In the genomic region with DNA sequence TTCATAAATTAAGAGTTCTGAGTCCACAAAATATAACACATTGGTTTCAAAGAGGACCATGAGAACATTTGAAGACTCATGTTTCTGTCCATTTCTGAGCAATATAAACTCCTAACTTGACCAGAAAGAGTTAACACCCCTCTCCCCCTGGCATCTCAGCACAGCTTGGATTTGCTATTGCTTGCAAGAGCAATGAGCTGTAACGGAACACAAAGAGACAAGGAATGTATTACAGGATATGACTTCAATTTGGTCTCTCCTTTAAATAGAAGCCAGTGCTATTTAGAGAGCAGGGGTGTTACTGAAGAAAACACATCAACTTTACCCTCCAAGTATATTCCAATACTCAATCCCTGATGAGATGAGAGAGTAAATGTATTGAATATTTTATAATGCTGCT, we compare ENCODE assay signal across 19 mouse cellular contexts.
DNase-seq lines count a peak whose midpoint lies in the region; ATAC-seq and TF ChIP-seq lines count a peak whose summit lies in the region.
"Had no signal": no experiment of that assay in that cellular context is flagged by ENCODE, and none has a peak within 500 bp of the region (broad histone marks: within the 10 kb centered on the region; RNA-seq: fewer than 3 reads in every experiment).

No protein-coding gene starts in this region.

- no peaks in the 10 kb centered on the region for H3K36me3 ChIP-seq in heart, embryonic 16.5 days (ENCODE audit: control insufficient read depth, insufficient read depth)
- no peaks in the 10 kb centered on the region for H3K36me3 ChIP-seq in kidney, postnatal 0 days (ENCODE audit: insufficient read depth, low read length)
- no peaks in the 10 kb centered on the region for H3K36me3 ChIP-seq in hindbrain, postnatal 0 days (ENCODE audit: insufficient read depth, low read length)
- no peaks in the 10 kb centered on the region for H3K36me3 ChIP-seq in intestine, postnatal 0 days (ENCODE audit: control insufficient read depth, insufficient read depth)
- H3K36me3 ChIP-seq: embryonic facial prominence, embryonic 13.5 days; liver, embryonic 12.5 days; midbrain, embryonic 12.5 days; neural tube, embryonic 12.5 days had no signal

- DNase-seq in cerebellum, postnatal 14 days, result peak; percentile 29 to 37
- DNase-seq in cerebellum, postnatal 25 days, result no peak
- no peak for DNase-seq in heart, adult 8-10 months (ENCODE audit: low spot score)
- peak; percentile 66 for DNase-seq in kidney, postnatal 0 days (ENCODE audit: low spot score)
- DNase-seq in kidney, postnatal 25 days, result no peak
- peak; percentile 24 for DNase-seq in hindbrain, postnatal 0 days (ENCODE audit: low spot score)
- DNase-seq: adrenal gland, adult 2 months; cerebellum, adult 8-10 months; kidney, postnatal 4 days; layer of hippocampus, postnatal 36 days; left cerebral cortex, postnatal 4 days; lung, postnatal 10 days; thymus, postnatal 25 days had no signal

- 0 out of 2 replicates have a peak, but pooled peaks cover 3% of the 10 kb centered on the region for H3K9me3 ChIP-seq in heart, embryonic 16.5 days (replicated peaks; ENCODE audit: control insufficient read depth, low read length)
- no peaks in the 10 kb centered on the region for H3K9me3 ChIP-seq in kidney, postnatal 0 days (replicated peaks; ENCODE audit: low read length)
- no peaks in the 10 kb centered on the region for H3K9me3 ChIP-seq in hindbrain, postnatal 0 days (ENCODE audit: low read length)
- no peaks in the 10 kb centered on the region for H3K9me3 ChIP-seq in intestine, postnatal 0 days (ENCODE audit: control insufficient read depth)
- H3K9me3 ChIP-seq: liver, embryonic 12.5 days; midbrain, embryonic 12.5 days; neural tube, embryonic 12.5 days had no signal

- peak overlapping the region; percentile 56 for H3K27ac ChIP-seq in heart, embryonic 16.5 days (ENCODE audit: low read length)
- no peak overlapping the region for H3K27ac ChIP-seq in kidney, postnatal 0 days
- no peak overlapping the region for H3K27ac ChIP-seq in hindbrain, postnatal 0 days
- no peak overlapping the region for H3K27ac ChIP-seq in intestine, postnatal 0 days (ENCODE audit: low read depth, low read length)
- H3K27ac ChIP-seq: embryonic facial prominence, embryonic 13.5 days; liver, embryonic 12.5 days; midbrain, embryonic 12.5 days; neural tube, embryonic 12.5 days had no signal

- H3K4me2 ChIP-seq in heart, embryonic 16.5 days (ENCODE audit: low read depth, low read length), result no peak overlapping the region
- H3K4me2 ChIP-seq in kidney, postnatal 0 days (ENCODE audit: low read length), result no peak overlapping the region
- no peak overlapping the region for H3K4me2 ChIP-seq in hindbrain, postnatal 0 days (ENCODE audit: low read depth, low read length)
- no peak overlapping the region for H3K4me2 ChIP-seq in intestine, postnatal 0 days (replicated peaks; ENCODE audit: low read depth)
- H3K4me2 ChIP-seq: embryonic facial prominence, embryonic 13.5 days; liver, embryonic 12.5 days; midbrain, embryonic 12.5 days; neural tube, embryonic 12.5 days had no signal

- H3K4me3 ChIP-seq in heart, embryonic 16.5 days (ENCODE audit: low read length), result no peak overlapping the region
- no peak overlapping the region for H3K4me3 ChIP-seq in kidney, postnatal 0 days (replicated peaks; ENCODE audit: low read depth, low read length)
- H3K4me3 ChIP-seq in hindbrain, postnatal 0 days (ENCODE audit: low read length), result no peak overlapping the region
- H3K4me3 ChIP-seq in intestine, postnatal 0 days (ENCODE audit: low read depth, low read length), result no peak overlapping the region
- H3K4me3 ChIP-seq: embryonic facial prominence, embryonic 13.5 days; liver, embryonic 12.5 days; midbrain, embryonic 12.5 days; neural tube, embryonic 12.5 days had no signal

- H3K4me1 ChIP-seq in heart, embryonic 16.5 days (ENCODE audit: control insufficient read depth, insufficient read depth, low read length), result peaks cover 25% of the 10 kb centered on the region
- no peaks in the 10 kb centered on the region for H3K4me1 ChIP-seq in kidney, postnatal 0 days (replicated peaks; ENCODE audit: insufficient read depth, low read length)
- no peaks in the 10 kb centered on the region for H3K4me1 ChIP-seq in hindbrain, postnatal 0 days (ENCODE audit: insufficient read depth, low read length)
- H3K4me1 ChIP-seq in intestine, postnatal 0 days (replicated peaks; ENCODE audit: control insufficient read depth, insufficient read depth, low read length), result no peaks in the 10 kb centered on the region
- H3K4me1 ChIP-seq: liver, embryonic 12.5 days; midbrain, embryonic 12.5 days; neural tube, embryonic 12.5 days had no signal

- H3K27me3 ChIP-seq in heart, embryonic 16.5 days (ENCODE audit: control insufficient read depth, insufficient read depth, low read length), result no peaks in the 10 kb centered on the region
- no peaks in the 10 kb centered on the region for H3K27me3 ChIP-seq in kidney, postnatal 0 days (ENCODE audit: insufficient read depth, low read length)
- no peaks in the 10 kb centered on the region for H3K27me3 ChIP-seq in hindbrain, postnatal 0 days (ENCODE audit: insufficient read depth, low read length)
- no peaks in the 10 kb centered on the region for H3K27me3 ChIP-seq in intestine, postnatal 0 days (replicated peaks; ENCODE audit: control insufficient read depth, insufficient read depth, low read length)
- H3K27me3 ChIP-seq: embryonic facial prominence, embryonic 13.5 days; liver, embryonic 12.5 days; midbrain, embryonic 12.5 days; neural tube, embryonic 12.5 days had no signal

- TF ChIP-seq CTCF in kidney, postnatal 0 days (IDR thresholded peaks at IDR 0.05; ENCODE audit: low read depth), result no peak
- TF ChIP-seq CTCF in hindbrain, postnatal 0 days (IDR thresholded peaks at IDR 0.05; ENCODE audit: low read depth), result no peak
- TF ChIP-seq CTCF in intestine, postnatal 0 days (IDR thresholded peaks at IDR 0.05; ENCODE audit: low read depth), result no peak

- 10% methylated on average over 1 of the region's 1 CpGs for WGBS in heart, embryonic 16.5 days
- 0% methylated on average over 1 of the region's 1 CpGs for WGBS in kidney, postnatal 0 days
- WGBS in hindbrain, postnatal 0 days, result 8% methylated on average over 1 of the region's 1 CpGs
- 26% methylated on average over 1 of the region's 1 CpGs for WGBS in intestine, postnatal 0 days

- peak; percentile 52; the same call in 1 of the 2 replicates for ATAC-seq in heart, embryonic 16.5 days (replicated peaks; ENCODE audit: extremely low read depth, insufficient read depth, low FRiP score)
- no peak for ATAC-seq in kidney, postnatal 0 days (replicated peaks; ENCODE audit: low FRiP score, low read depth)
- ATAC-seq in hindbrain, postnatal 0 days, result 0 out of 2 replicates have a peak, but pooled peaks have one; percentile 43
- ATAC-seq in intestine, postnatal 0 days, result no peak
- ATAC-seq: liver, embryonic 12.5 days had no signal

- H3K9ac ChIP-seq in heart, embryonic 16.5 days (ENCODE audit: low read length), result no peak overlapping the region
- no peak overlapping the region for H3K9ac ChIP-seq in kidney, postnatal 0 days (ENCODE audit: low read depth, low read length)
- H3K9ac ChIP-seq in hindbrain, postnatal 0 days (replicated peaks; ENCODE audit: low read length), result no peak overlapping the region
- H3K9ac ChIP-seq in intestine, postnatal 0 days (ENCODE audit: low read depth, low read length), result no peak overlapping the region
- H3K9ac ChIP-seq: embryonic facial prominence, embryonic 13.5 days; liver, embryonic 12.5 days; midbrain, embryonic 12.5 days; neural tube, embryonic 12.5 days had no signal

Comparison
In these comparisons a context has a peak if more than half of its experiments do, and no peak if none do; other contexts are left out.
1. DNase-seq: peak in cerebellum, postnatal 14 days (2 of 2), kidney, postnatal 0 days (single experiment) and hindbrain, postnatal 0 days (single experiment); none in cerebellum, postnatal 25 days (0 of 2), heart, adult 8-10 months (single experiment) and kidney, postnatal 25 days (0 of 2).
2. ATAC-seq: peak in heart, embryonic 16.5 days (single experiment) and hindbrain, postnatal 0 days (single experiment); none in kidney, postnatal 0 days (single experiment) and intestine, postnatal 0 days (single experiment).